Comparison of ENCODE assay signal across 9 mouse cellular contexts in genomic region chr13:117550108-117550507, GRCm38 (mm10). TPM values are rescaled to one million over a fixed set of nuclear protein-coding genes. Genes with fewer than 3 reads are reported as not detected.
DNase-seq lines count a peak whose midpoint lies in the region; ATAC-seq lines count a peak whose summit lies in the region.
"Had no signal": no experiment of that assay in that cellular context is flagged by ENCODE, and none has a peak within 500 bp of the region (broad histone marks: within the 10 kb centered on the region; RNA-seq: fewer than 3 reads in every experiment).

No protein-coding gene starts in this region.

- H3K36me3 ChIP-seq in forebrain, embryonic 14.5 days (ENCODE audit: control insufficient read depth, insufficient read depth, low read length): no peaks in the 10 kb centered on the region
- no peaks in the 10 kb centered on the region for H3K36me3 ChIP-seq in midbrain, embryonic 14.5 days (ENCODE audit: control insufficient read depth, insufficient read depth, low read length)
- H3K36me3 ChIP-seq: embryonic facial prominence, embryonic 12.5 days had no signal

- DNase-seq in heart, postnatal 4 days: peak; percentile 47
- no peak for DNase-seq in heart, postnatal 25 days (ENCODE audit: low spot score)
- peak; percentile 34 for DNase-seq in cerebellum, adult 11 months
- DNase-seq in forebrain, embryonic 14.5 days (ENCODE audit: low spot score): peak; percentile 73
- peak; percentile 48 to 65 for DNase-seq in layer of hippocampus, postnatal 14 days (ENCODE audit: low spot score in 2 of 2)
- DNase-seq in midbrain, embryonic 14.5 days: peak; percentile 84
- peak; percentile 60 for DNase-seq in thymus, postnatal 4 days

- H3K4me2 ChIP-seq in forebrain, embryonic 14.5 days (ENCODE audit: low read length): no peak overlapping the region
- H3K4me2 ChIP-seq in midbrain, embryonic 14.5 days (ENCODE audit: low read length): no peak overlapping the region
- H3K4me2 ChIP-seq: embryonic facial prominence, embryonic 12.5 days had no signal

- no peak overlapping the region for H3K4me3 ChIP-seq in forebrain, embryonic 14.5 days (ENCODE audit: low read depth, low read length)
- no peak overlapping the region for H3K4me3 ChIP-seq in midbrain, embryonic 14.5 days (replicated peaks; ENCODE audit: low read depth, low read length)
- H3K4me3 ChIP-seq: embryonic facial prominence, embryonic 12.5 days had no signal

- no peaks in the 10 kb centered on the region for H3K4me1 ChIP-seq in forebrain, embryonic 14.5 days (ENCODE audit: control insufficient read depth, insufficient read depth, low read length)
- no peaks in the 10 kb centered on the region for H3K4me1 ChIP-seq in midbrain, embryonic 14.5 days (ENCODE audit: control insufficient read depth, insufficient read depth, low read length)
- H3K4me1 ChIP-seq: embryonic facial prominence, embryonic 12.5 days had no signal

- no peaks in the 10 kb centered on the region for H3K9me3 ChIP-seq in forebrain, embryonic 14.5 days (replicated peaks; ENCODE audit: control insufficient read depth, low read length)
- H3K9me3 ChIP-seq in midbrain, embryonic 14.5 days (ENCODE audit: control insufficient read depth, low read length): no peaks in the 10 kb centered on the region
- H3K9me3 ChIP-seq: embryonic facial prominence, embryonic 12.5 days had no signal

- 44% methylated on average over 3 of the region's 3 CpGs for WGBS in forebrain, embryonic 14.5 days
- WGBS in midbrain, embryonic 14.5 days: 43% methylated on average over 3 of the region's 3 CpGs

- no peak overlapping the region for H3K9ac ChIP-seq in forebrain, embryonic 14.5 days (ENCODE audit: low read length)
- no peak overlapping the region for H3K9ac ChIP-seq in midbrain, embryonic 14.5 days (replicated peaks; ENCODE audit: low read length)
- H3K9ac ChIP-seq: embryonic facial prominence, embryonic 12.5 days had no signal

- no peaks in the 10 kb centered on the region for H3K27me3 ChIP-seq in forebrain, embryonic 14.5 days (replicated peaks; ENCODE audit: control insufficient read depth, insufficient read depth, low read length)
- no peaks in the 10 kb centered on the region for H3K27me3 ChIP-seq in midbrain, embryonic 14.5 days (ENCODE audit: control insufficient read depth, insufficient read depth, low read length)
- H3K27me3 ChIP-seq: embryonic facial prominence, embryonic 12.5 days had no signal

- intact Hi-C loops in heart, postnatal 25 days (cut with DNase I): loop anchor here (5.0 kb wide), 1 partner anchor 677 kb away; no protein-coding TSS in a partner anchor

- no peak overlapping the region for H3K27ac ChIP-seq in forebrain, embryonic 14.5 days (ENCODE audit: low read depth, low read length)
- H3K27ac ChIP-seq in midbrain, embryonic 14.5 days (replicated peaks; ENCODE audit: low read depth, low read length): no peak overlapping the region
- H3K27ac ChIP-seq: embryonic facial prominence, embryonic 12.5 days had no signal

- ATAC-seq in CD4-positive, CD25-positive, alpha-beta regulatory T cell, adult 4 months: peak; percentile 49
- ATAC-seq in forebrain, embryonic 14.5 days: peak; percentile 82
- ATAC-seq in midbrain, embryonic 14.5 days (ENCODE audit: low FRiP score, low TSS enrichment): peak; percentile 46; the same call in 1 of the 2 replicates

RNA-seq across cellular contexts. Expression of gene Hcn1, which starts 52.0 kb away (rescaled TPM):
- 1 to 10 TPM; 1.6 to 1.7 TPM for total RNA-seq in heart, postnatal 4 days (2021)
- 1 to 10 TPM; 1.1 to 1.7 TPM for total RNA-seq in heart, postnatal 25 days (2021)
- polyA plus RNA-seq in CD4-positive, CD25-positive, alpha-beta regulatory T cell, adult 4 months (2017; shearing (Covaris generic)): under 1 TPM in 1 of 2 experiments, not detected in 1; 0.03 TPM
- polyA plus RNA-seq in forebrain, embryonic 14.5 days (2014; fragmentation: Nextera tagmentation; extraction: Ambion mirVana): 0.29 and 0.48 TPM in 2 replicates
- 10 to 100 TPM; 31.2 to 37.7 TPM for total RNA-seq in layer of hippocampus, postnatal 14 days (2021)
- 0.71 and 0.98 TPM in 2 replicates for polyA plus RNA-seq in midbrain, embryonic 14.5 days (2014; fragmentation: Nextera tagmentation; extraction: Ambion mirVana)

Comparison
In these comparisons a context has a peak if more than half of its experiments do, and no peak if none do; other contexts are left out.
1. RNA of gene Hcn1, which starts 52.0 kb away (total RNA-seq): 31.2 to 37.7 TPM in layer of hippocampus, postnatal 14 days; 1.1 to 1.7 TPM in heart, postnatal 25 days and 1.6 to 1.7 TPM in heart, postnatal 4 days; every median in the first group is over 10 times any median in the second.
2. Peak in every context shown above with its lines, with median percentiles within 50 percentile points of each other: ATAC-seq.